In the genomic region with DNA sequence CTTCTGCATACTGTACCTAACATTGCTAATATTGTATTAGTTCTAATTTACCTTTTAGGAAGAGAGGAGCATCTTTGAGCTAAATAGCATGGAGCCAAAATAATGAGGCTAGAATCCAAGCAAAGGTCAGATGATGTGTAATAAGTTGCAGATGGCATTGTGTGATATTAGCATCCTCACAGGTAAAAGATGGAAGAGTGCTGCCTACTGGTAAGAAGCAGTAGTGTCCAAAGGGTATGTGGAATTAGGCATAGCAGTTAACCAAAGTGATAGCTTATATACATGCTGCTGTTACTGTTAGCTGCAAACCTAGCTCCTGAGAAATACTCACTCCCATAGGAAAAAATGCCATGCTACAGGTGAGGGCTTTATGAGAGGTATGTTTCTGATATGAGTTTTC, we compare ENCODE assay signal across 19 mouse cellular contexts.
DNase-seq lines count a peak whose midpoint lies in the region; ATAC-seq and TF ChIP-seq lines count a peak whose summit lies in the region.
"Had no signal": no experiment of that assay in that cellular context is flagged by ENCODE, and none has a peak within 500 bp of the region (broad histone marks: within the 10 kb centered on the region; RNA-seq: fewer than 3 reads in every experiment).

No protein-coding gene starts in this region.

- in situ Hi-C loops in CH12.LX (cut with MboI; ENCODE audit: low pct_ligation_motif_present, low pct_unique_long_range_greater_than_20kb, low sequenced_read_pairs): no loop called here

- no peak for ATAC-seq in heart, postnatal 0 days (ENCODE audit: insufficient read depth, low read depth)
- no peak for ATAC-seq in liver, postnatal 0 days
- no peak for ATAC-seq in liver, embryonic 11.5 days (replicated peaks; ENCODE audit: low FRiP score)
- no peak for ATAC-seq in CD4-positive, CD25-positive, alpha-beta regulatory T cell, adult 4 months

- dilution Hi-C loops in CH12.LX (cut with MboI; ENCODE audit: extremely low pct_ligation_motif_present, extremely low pct_unique_long_range_greater_than_20kb, low sequenced_read_pairs): no loop called here

- no peak overlapping the region for H3K9ac ChIP-seq in heart, postnatal 0 days (replicated peaks; ENCODE audit: low read depth, low read length)
- H3K9ac ChIP-seq in liver, postnatal 0 days (replicated peaks): no peak overlapping the region
- no peak overlapping the region for H3K9ac ChIP-seq in liver, embryonic 11.5 days (ENCODE audit: low read depth, low read length)
- no peak overlapping the region for H3K9ac ChIP-seq in CH12.LX (ENCODE audit: insufficient read depth, low read depth)
- H3K9ac ChIP-seq: heart, embryonic 13.5 days; hindbrain, embryonic 15.5 days had no signal

- TF ChIP-seq CTCF in heart, postnatal 0 days (IDR thresholded peaks at IDR 0.05; ENCODE audit: low read depth): peak; percentile 44
- TF ChIP-seq CTCF in liver, postnatal 0 days (IDR thresholded peaks at IDR 0.05; ENCODE audit: low read depth): peak; percentile 55
- TF ChIP-seq CTCF in CH12.LX (conservative IDR thresholded peaks at IDR 0.05 in 1 of 2, IDR thresholded peaks at IDR 0.05 in 1 of 2; ENCODE audit: low read depth in 2 of 2, low read length in 2 of 2): peak; percentile 30 to 56; a peak in 3 of 4 replicates

- H3K4me3 ChIP-seq in heart, postnatal 0 days (ENCODE audit: low read depth, low read length): no peak overlapping the region
- H3K4me3 ChIP-seq in heart, embryonic 10.5 days: no peak overlapping the region
- H3K4me3 ChIP-seq in liver, postnatal 0 days (ENCODE audit: low read depth, low read length): no peak overlapping the region
- no peak overlapping the region for H3K4me3 ChIP-seq in liver, embryonic 11.5 days (ENCODE audit: low read depth, low read length)
- no peak overlapping the region for H3K4me3 ChIP-seq in CH12.LX (replicated peaks in 1 of 3; ENCODE audit: low read depth in 2 of 3, low read length in 2 of 3, poor library complexity in 1 of 3)
- H3K4me3 ChIP-seq: forebrain, embryonic 10.5 days; heart, embryonic 13.5 days; hindbrain, embryonic 15.5 days; megakaryocyte, embryonic 14.5 days had no signal

- peak; percentile 40 for TF ChIP-seq RAD21 in CH12.LX (IDR thresholded peaks at IDR 0.05; ENCODE audit: low read depth, low read length)

- H3K27ac ChIP-seq in heart, postnatal 0 days (ENCODE audit: low read depth): no peak overlapping the region
- H3K27ac ChIP-seq in heart, embryonic 10.5 days: no peak overlapping the region
- no peak overlapping the region for H3K27ac ChIP-seq in liver, postnatal 0 days (ENCODE audit: low read depth)
- no peak overlapping the region for H3K27ac ChIP-seq in liver, embryonic 11.5 days (ENCODE audit: low read depth, low read length)
- H3K27ac ChIP-seq in CH12.LX (ENCODE audit: insufficient read depth, low read depth): no peak overlapping the region
- H3K27ac ChIP-seq: forebrain, embryonic 10.5 days; heart, embryonic 13.5 days; hindbrain, embryonic 15.5 days had no signal

- TF ChIP-seq POLR2A in CH12.LX (IDR thresholded peaks at IDR 0.05; ENCODE audit: low read depth, low read length): no peak

- H3K4me2 ChIP-seq in heart, postnatal 0 days (ENCODE audit: low read depth, low read length): no peak overlapping the region
- no peak overlapping the region for H3K4me2 ChIP-seq in liver, postnatal 0 days (ENCODE audit: low read depth, low read length)
- H3K4me2 ChIP-seq in liver, embryonic 11.5 days: no peak overlapping the region
- H3K4me2 ChIP-seq in CH12.LX (ENCODE audit: insufficient read depth, low read depth, poor library complexity, severe bottlenecking): no peak overlapping the region
- H3K4me2 ChIP-seq: heart, embryonic 13.5 days; hindbrain, embryonic 15.5 days had no signal

- no peaks in the 10 kb centered on the region for H3K79me2 ChIP-seq in CH12.LX (replicated peaks; ENCODE audit: control insufficient read depth, extremely low read depth, insufficient read depth, poor library complexity, severe bottlenecking)

- no peaks in the 10 kb centered on the region for H3K4me1 ChIP-seq in heart, postnatal 0 days (ENCODE audit: control insufficient read depth, insufficient read depth)
- H3K4me1 ChIP-seq in heart, embryonic 10.5 days: no peaks in the 10 kb centered on the region
- no peaks in the 10 kb centered on the region for H3K4me1 ChIP-seq in liver, postnatal 0 days (ENCODE audit: insufficient read depth)
- H3K4me1 ChIP-seq in liver, embryonic 11.5 days (replicated peaks; ENCODE audit: control insufficient read depth, insufficient read depth, low read length): no peaks in the 10 kb centered on the region
- H3K4me1 ChIP-seq in CH12.LX (ENCODE audit: control insufficient read depth in 1 of 2, insufficient read depth in 2 of 2): peaks cover 0 to 10% of the 10 kb centered on the region in 2 experiments; a peak in 2 of 4 replicates
- H3K4me1 ChIP-seq: hindbrain, embryonic 15.5 days; megakaryocyte, embryonic 14.5 days had no signal

- TF ChIP-seq EP300 in heart, postnatal 0 days (IDR thresholded peaks at IDR 0.05; ENCODE audit: low read depth): no peak
- TF ChIP-seq EP300 in liver, postnatal 0 days (IDR thresholded peaks at IDR 0.05; ENCODE audit: low read depth): no peak
- TF ChIP-seq EP300 in CH12.LX (IDR thresholded peaks at IDR 0.05; ENCODE audit: low read length): no peak

- DNase-seq in embryo, embryonic 10.5 days (ENCODE audit: low spot score): peak; percentile 34
- no peak for DNase-seq in embryo, embryonic 9.5 days (ENCODE audit: extremely low spot score)
- DNase-seq in heart, postnatal 0 days (ENCODE audit: low spot score): no peak
- no peak for DNase-seq in heart, embryonic 10.5 days (ENCODE audit: low spot score)
- no peak for DNase-seq in liver, postnatal 0 days
- DNase-seq in liver, embryonic 11.5 days (ENCODE audit: low spot score): no peak
- DNase-seq in CH12.LX (ENCODE audit: extremely low read depth): peak; percentile 17
- DNase-seq: cerebellum, adult 8-10 months; heart, postnatal 36 days; kidney, adult 11 months; kidney, postnatal 10 days; left cerebral cortex, postnatal 4 days; liver; right cerebral cortex, adult 18-20 months had no signal

- H3K9me3 ChIP-seq in heart, postnatal 0 days (replicated peaks; ENCODE audit: control insufficient read depth, low read length): no peaks in the 10 kb centered on the region
- no peaks in the 10 kb centered on the region for H3K9me3 ChIP-seq in heart, embryonic 10.5 days
- no peaks in the 10 kb centered on the region for H3K9me3 ChIP-seq in liver, postnatal 0 days (ENCODE audit: low read length)
- no peaks in the 10 kb centered on the region for H3K9me3 ChIP-seq in liver, embryonic 11.5 days (ENCODE audit: control insufficient read depth, low read length)
- no peaks in the 10 kb centered on the region for H3K9me3 ChIP-seq in CH12.LX (replicated peaks; ENCODE audit: low read length)
- H3K9me3 ChIP-seq: forebrain, embryonic 10.5 days; heart, embryonic 13.5 days; hindbrain, embryonic 15.5 days; megakaryocyte, embryonic 14.5 days had no signal

- no peaks in the 10 kb centered on the region for H3K27me3 ChIP-seq in heart, postnatal 0 days (ENCODE audit: control insufficient read depth, insufficient read depth, low read length)
- H3K27me3 ChIP-seq in heart, embryonic 10.5 days (ENCODE audit: insufficient read depth, poor library complexity, severe bottlenecking): no peaks in the 10 kb centered on the region
- H3K27me3 ChIP-seq in liver, postnatal 0 days (ENCODE audit: insufficient read depth, low read length): no peaks in the 10 kb centered on the region
- H3K27me3 ChIP-seq in liver, embryonic 11.5 days (replicated peaks; ENCODE audit: control insufficient read depth, insufficient read depth, low read length): no peaks in the 10 kb centered on the region
- no peaks in the 10 kb centered on the region for H3K27me3 ChIP-seq in CH12.LX (replicated peaks)
- H3K27me3 ChIP-seq: heart, embryonic 13.5 days; hindbrain, embryonic 15.5 days; megakaryocyte, embryonic 14.5 days had no signal

- no peaks in the 10 kb centered on the region for H3K36me3 ChIP-seq in heart, postnatal 0 days (replicated peaks; ENCODE audit: control insufficient read depth, insufficient read depth, low read length)
- H3K36me3 ChIP-seq in heart, embryonic 10.5 days: no peaks in the 10 kb centered on the region
- H3K36me3 ChIP-seq in liver, postnatal 0 days (replicated peaks; ENCODE audit: insufficient read depth, low read length): no peaks in the 10 kb centered on the region
- H3K36me3 ChIP-seq in liver, embryonic 11.5 days (ENCODE audit: control insufficient read depth, insufficient read depth, low read length): no peaks in the 10 kb centered on the region
- no peaks in the 10 kb centered on the region for H3K36me3 ChIP-seq in CH12.LX (replicated peaks in 1 of 2; ENCODE audit: control insufficient read depth in 1 of 2, insufficient read depth in 1 of 2, low read length in 1 of 2)
- H3K36me3 ChIP-seq: forebrain, embryonic 10.5 days; heart, embryonic 13.5 days; hindbrain, embryonic 15.5 days had no signal

TF ChIP-seq in CH12.LX, 34 proteins besides CTCF, POLR2A, EP300 and RAD21:
- TF ChIP-seq MAZ (IDR thresholded peaks at IDR 0.05; ENCODE audit: low read depth, low read length): no peak
- no peak for TF ChIP-seq ZKSCAN1 (IDR thresholded peaks at IDR 0.05; ENCODE audit: borderline replicate concordance, low read depth, low read length)
- TF ChIP-seq SMC3 (IDR thresholded peaks at IDR 0.05; ENCODE audit: low read depth, low read length): peak; percentile 31

Comparison
In these comparisons a context has a peak if more than half of its experiments do, and no peak if none do; other contexts are left out.
1. DNase-seq: peak in embryo, embryonic 10.5 days (single experiment) and CH12.LX (single experiment); none in embryo, embryonic 9.5 days (single experiment), heart, postnatal 0 days (single experiment), heart, embryonic 10.5 days (single experiment), liver, postnatal 0 days (single experiment) and liver, embryonic 11.5 days (single experiment).
2. Peak in every context shown above with its lines, with median percentiles within 50 percentile points of each other: CTCF ChIP-seq.